Mouse (Mus musculus): Measurements from ENCODE around the gene Cd6. TPM values are rescaled to one million over a fixed set of nuclear protein-coding genes. Genes with fewer than 3 reads are reported as not detected.

Gene Cd6
- total and polyA plus RNA-seq, 3 experiments, result 0.09 to 0.73 (median 0.17) TPM

GRCm38 (mm10) chr19:10832030-10832429 lies 2.2 kb upstream of the Cd6 start:
- dilution Hi-C loops (cut with MboI; ENCODE audit: extremely low pct_ligation_motif_present, extremely low pct_unique_long_range_greater_than_20kb, low sequenced_read_pairs) (no loop called here), in situ Hi-C loops (cut with MboI; ENCODE audit: low pct_ligation_motif_present, low pct_unique_long_range_greater_than_20kb, low sequenced_read_pairs) (no loop called here)
- TF ChIP-seq ZKSCAN1 (IDR thresholded peaks at IDR 0.05; ENCODE audit: borderline replicate concordance, low read depth, low read length), result no peak
- TF ChIP-seq CHD2 (IDR thresholded peaks at IDR 0.05; ENCODE audit: low read length), result no peak
- TF ChIP-seq ZNF384 (IDR thresholded peaks at IDR 0.05; ENCODE audit: low read depth, low read length), result 0 out of 2 replicates have a peak, but pooled peaks have one; percentile 21
- H3K9ac ChIP-seq (ENCODE audit: insufficient read depth, low read depth), result no peak overlapping the region
- H3K79me2 ChIP-seq (replicated peaks; ENCODE audit: control insufficient read depth, extremely low read depth, insufficient read depth, poor library complexity, severe bottlenecking), result no peaks in the 10 kb centered on the region
- H3K9me3 ChIP-seq (replicated peaks; ENCODE audit: low read length), result no peaks in the 10 kb centered on the region
- no peaks in the 10 kb centered on the region for H3K36me3 ChIP-seq (replicated peaks in 1 of 2; ENCODE audit: control insufficient read depth in 1 of 2, insufficient read depth in 1 of 2, low read length in 1 of 2)
- no peak overlapping the region for H3K4me2 ChIP-seq (ENCODE audit: insufficient read depth, low read depth, poor library complexity, severe bottlenecking)
- H3K4me1 ChIP-seq (ENCODE audit: control insufficient read depth in 1 of 2, insufficient read depth in 2 of 2), result peaks cover 9 to 42% of the 10 kb centered on the region in 2 experiments; a peak in 3 of 4 replicates
- no peak overlapping the region for H3K4me3 ChIP-seq (replicated peaks in 1 of 3; ENCODE audit: low read depth in 2 of 3, low read length in 2 of 3, poor library complexity in 1 of 3)
- H3K27me3 ChIP-seq (replicated peaks), result no peaks in the 10 kb centered on the region
- no peak for DNase-seq (ENCODE audit: extremely low read depth)
- no peak overlapping the region for H3K27ac ChIP-seq (ENCODE audit: insufficient read depth, low read depth)

GRCm38 (mm10) chr19:10831424-10831823 lies 1.6 kb upstream of the Cd6 start:
- TF ChIP-seq ZC3H11A (IDR thresholded peaks at IDR 0.05; ENCODE audit: low read depth, low read length) (peak; percentile 87), IRF4 (IDR thresholded peaks at IDR 0.05; ENCODE audit: low read depth, low read length) (0 out of 2 replicates have a peak, but pooled peaks have one; percentile 40), TCF12 (IDR thresholded peaks at IDR 0.05; ENCODE audit: low read depth, low read length) (no peak), POLR2AphosphoS2 (IDR thresholded peaks at IDR 0.05; ENCODE audit: low read depth, low read length) (no peak), NELFE (IDR thresholded peaks at IDR 0.05; ENCODE audit: low read depth, low read length) (no peak), RCOR1 (conservative IDR thresholded peaks at IDR 0.05; ENCODE audit: low read depth, low read length) (no peak), CHD1 (IDR thresholded peaks at IDR 0.05; ENCODE audit: low read depth, low read length) (no peak), USF2 (conservative IDR thresholded peaks at IDR 0.05; ENCODE audit: low read depth, low read length) (no peak), RAD21 (IDR thresholded peaks at IDR 0.05; ENCODE audit: low read depth, low read length) (peak; percentile 94), E2F4 (IDR thresholded peaks at IDR 0.05; ENCODE audit: insufficient replicate concordance, low read depth, low read length) (no peak), CTCF (conservative IDR thresholded peaks at IDR 0.05 in 1 of 2, IDR thresholded peaks at IDR 0.05 in 1 of 2; ENCODE audit: low read depth in 2 of 2, low read length in 2 of 2) (peak; percentile 56 to 96), SMC3 (IDR thresholded peaks at IDR 0.05; ENCODE audit: low read depth, low read length) (peak; percentile 97), NRF1 (IDR thresholded peaks at IDR 0.05; ENCODE audit: low read depth, low read length) (no peak)
- dilution Hi-C loops (cut with MboI; ENCODE audit: extremely low pct_ligation_motif_present, extremely low pct_unique_long_range_greater_than_20kb, low sequenced_read_pairs), result no loop called here
- no peak overlapping the region for H3K4me3 ChIP-seq (replicated peaks in 1 of 3; ENCODE audit: low read depth in 2 of 3, low read length in 2 of 3, poor library complexity in 1 of 3)
- H3K9ac ChIP-seq (ENCODE audit: insufficient read depth, low read depth), result no peak overlapping the region
- peaks cover 9 to 42% of the 10 kb centered on the region in 2 experiments; a peak in 3 of 4 replicates for H3K4me1 ChIP-seq (ENCODE audit: control insufficient read depth in 1 of 2, insufficient read depth in 2 of 2)
- H3K79me2 ChIP-seq (replicated peaks; ENCODE audit: control insufficient read depth, extremely low read depth, insufficient read depth, poor library complexity, severe bottlenecking), result no peaks in the 10 kb centered on the region
- in situ Hi-C loops (cut with MboI; ENCODE audit: low pct_ligation_motif_present, low pct_unique_long_range_greater_than_20kb, low sequenced_read_pairs), result no loop called here
- DNase-seq (ENCODE audit: extremely low read depth), result peak; percentile 88
- H3K36me3 ChIP-seq (replicated peaks in 1 of 2; ENCODE audit: control insufficient read depth in 1 of 2, insufficient read depth in 1 of 2, low read length in 1 of 2), result no peaks in the 10 kb centered on the region
- H3K9me3 ChIP-seq (replicated peaks; ENCODE audit: low read length), result no peaks in the 10 kb centered on the region
- H3K27ac ChIP-seq (ENCODE audit: insufficient read depth, low read depth), result no peak overlapping the region
- H3K4me2 ChIP-seq (ENCODE audit: insufficient read depth, low read depth, poor library complexity, severe bottlenecking), result peak overlapping the region; percentile 44; the same call in 1 of the 2 replicates
- H3K27me3 ChIP-seq (replicated peaks), result no peaks in the 10 kb centered on the region

All from CH12.LX (cell line).